Mouse (Mus musculus) adrenal gland, postnatal 4 days (tissue): ENCODE measurements around the gene Kif1a. TPM values are rescaled to one million over a fixed set of nuclear protein-coding genes. Genes with fewer than 3 reads are reported as not detected.

Source experiments
- DNase-seq, 2 experiments: peaks; one replicate each; pipeline ENCODE4 v3.0.0; 2021 to 2022; ENCODE audit warnings: low spot score in 2 of 2, mixed read lengths in 2 of 2
- total RNA-seq, 2 experiments: library from RNA; stranded (reverse); gene quantifications; 2 replicates each; pipeline ENCODE4 v1.2.3; 2021

The Kif1a gene
- total RNA-seq, 2 experiments from 2014 or later, result 36.0 to 45.0 TPM

DNA sequence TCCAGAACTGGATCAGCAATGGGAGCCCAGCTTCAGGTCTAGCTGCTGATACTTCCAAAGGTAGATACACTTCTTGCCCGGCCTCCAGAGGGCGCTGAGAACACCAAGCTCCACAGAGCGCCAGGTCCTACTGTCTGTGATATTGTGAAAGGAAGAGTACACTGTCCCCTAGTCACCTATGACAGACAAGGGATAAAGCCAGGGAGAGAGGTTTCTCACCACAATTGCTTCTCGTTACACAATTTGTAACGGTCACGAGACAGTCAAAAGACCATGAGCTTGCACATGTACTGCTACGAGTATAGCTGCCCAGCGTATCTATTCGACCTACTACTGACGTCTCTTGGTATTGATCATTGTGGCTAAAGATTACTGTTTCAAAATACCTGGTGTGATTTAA lies 72.4 kb downstream of the Kif1a start:
- no peak for DNase-seq

DNA sequence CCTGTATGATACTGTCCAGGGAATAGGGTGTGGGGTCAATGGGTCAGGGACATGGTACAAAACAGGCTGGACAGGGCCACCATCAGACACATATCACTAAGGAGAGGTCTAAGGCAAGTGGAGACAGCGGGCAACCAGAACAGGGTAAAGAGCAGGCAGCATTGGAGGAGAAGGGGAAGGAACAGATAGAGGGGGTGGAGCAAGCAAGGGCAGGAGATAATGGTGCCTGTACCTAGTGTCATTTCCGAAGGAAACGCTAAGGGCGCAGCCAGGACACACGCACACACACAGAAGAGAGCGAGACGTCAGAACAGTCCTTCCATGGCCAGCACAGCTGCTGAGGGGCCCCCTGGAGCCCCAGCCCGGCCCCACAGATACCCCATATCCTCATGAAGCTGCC lies 75.2 kb downstream of the Kif1a start:
- DNase-seq, result no peak

DNA sequence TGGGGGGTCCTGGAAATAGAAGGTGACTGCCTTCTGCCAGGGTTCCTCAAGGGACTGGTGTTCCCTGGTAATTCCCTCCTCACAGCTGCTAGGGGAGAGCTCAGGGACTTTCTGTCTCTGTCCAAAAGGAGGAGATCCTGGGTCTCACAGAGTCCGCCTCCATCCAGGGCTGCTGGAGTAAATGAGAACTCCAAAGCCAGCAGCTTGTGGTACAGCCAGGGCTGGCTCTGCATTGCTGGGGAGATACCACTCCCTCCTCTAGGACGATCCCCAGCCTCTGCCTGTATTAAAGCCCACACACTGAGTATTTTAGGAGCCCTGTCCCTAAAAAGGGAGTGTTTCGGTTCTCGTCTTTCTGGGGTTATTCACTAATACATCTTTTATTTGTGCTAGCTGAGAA lies 81.1 kb downstream of the Kif1a start:
- no peak for DNase-seq

DNA sequence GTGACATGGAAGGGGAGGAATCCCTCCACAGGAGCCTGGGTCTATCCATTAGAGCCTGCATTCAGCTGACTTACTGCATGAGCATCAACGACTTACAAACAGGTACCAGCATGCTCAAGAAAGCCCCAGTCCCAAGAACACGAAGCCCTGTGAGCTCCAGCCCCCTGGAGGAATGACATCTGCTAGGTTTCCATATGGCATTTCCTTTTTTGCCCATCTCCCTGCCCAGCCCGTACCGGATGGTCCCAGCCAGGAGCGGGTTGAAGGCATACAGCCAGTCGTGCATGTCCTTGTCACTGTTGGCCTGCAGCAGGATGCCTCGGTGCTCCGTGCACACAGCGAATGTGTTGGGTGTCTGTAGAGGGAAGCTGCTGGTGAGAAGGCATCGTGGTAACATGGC lies 83.0 kb downstream of the Kif1a start:
- DNase-seq, result no peak

DNA sequence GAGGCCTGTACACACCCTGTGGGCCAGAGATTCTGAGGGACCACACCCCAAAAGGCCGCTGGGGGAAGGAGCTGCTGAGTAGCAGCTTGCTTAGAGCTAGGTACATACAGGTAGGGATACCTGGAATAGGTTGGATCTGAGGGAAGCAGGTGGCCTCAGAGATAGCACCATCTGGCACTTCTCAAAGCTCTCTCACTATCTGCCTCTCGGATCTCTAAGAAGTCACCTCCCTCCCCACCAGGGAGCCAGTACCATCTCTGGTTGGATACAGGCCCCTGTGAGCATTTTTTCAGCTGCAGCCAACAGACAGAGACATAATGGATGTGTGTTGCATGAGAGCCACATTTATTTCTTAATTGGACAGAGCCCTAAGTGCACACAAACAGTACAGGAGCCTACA lies 86.6 kb downstream of the Kif1a start:
- no peak for DNase-seq

GRCm38 (mm10) chr1:93014460-93014859 lies 87.3 kb downstream of the Kif1a start:
- peak; percentile 66 to 78 for DNase-seq

DNA sequence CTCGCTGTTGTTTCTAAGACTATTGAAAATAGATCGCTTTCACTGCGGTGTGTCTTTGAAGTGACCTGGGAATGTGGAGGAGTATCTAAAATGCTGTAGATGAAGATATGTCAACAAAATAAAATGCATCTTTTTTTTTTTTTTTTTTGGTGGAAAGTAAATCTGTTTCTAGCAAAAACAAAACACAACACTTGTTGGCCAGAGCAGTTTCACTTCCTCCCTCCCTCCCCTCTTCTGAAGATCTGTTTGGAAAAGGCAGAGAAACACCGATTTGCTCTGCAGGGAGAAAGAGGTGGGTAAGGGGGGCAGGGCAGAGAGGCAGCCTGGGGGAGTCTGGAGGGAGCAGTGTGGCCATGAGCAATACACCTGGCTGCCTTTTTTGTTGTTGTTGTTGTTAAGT lies 88.4 kb downstream of the Kif1a start:
- DNase-seq, result no peak

DNA sequence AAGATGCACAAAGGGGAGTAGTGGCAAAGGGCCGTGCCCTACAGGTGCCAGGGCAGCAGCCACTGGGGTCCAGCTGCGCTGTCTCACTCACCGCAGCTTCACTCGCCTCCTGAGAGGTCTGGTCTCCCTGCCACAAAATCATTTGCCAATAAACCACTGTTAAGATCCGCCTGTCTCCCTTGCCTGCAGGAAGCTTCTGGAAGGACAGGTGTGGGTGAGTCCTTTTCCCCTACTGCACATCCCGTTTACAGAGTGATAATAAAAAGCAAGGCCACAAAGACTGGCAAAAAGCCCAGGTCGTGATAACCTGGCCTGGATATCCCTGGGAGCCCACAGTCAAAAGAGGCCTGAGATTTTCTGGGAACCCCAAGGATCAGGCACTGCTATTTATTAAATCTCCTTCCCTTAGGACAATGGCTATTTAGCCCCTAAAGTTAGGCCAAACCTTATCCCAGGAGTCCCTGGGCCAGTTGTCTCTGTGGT lies 89.6 kb downstream of the Kif1a start:
- DNase-seq, result no peak

DNA sequence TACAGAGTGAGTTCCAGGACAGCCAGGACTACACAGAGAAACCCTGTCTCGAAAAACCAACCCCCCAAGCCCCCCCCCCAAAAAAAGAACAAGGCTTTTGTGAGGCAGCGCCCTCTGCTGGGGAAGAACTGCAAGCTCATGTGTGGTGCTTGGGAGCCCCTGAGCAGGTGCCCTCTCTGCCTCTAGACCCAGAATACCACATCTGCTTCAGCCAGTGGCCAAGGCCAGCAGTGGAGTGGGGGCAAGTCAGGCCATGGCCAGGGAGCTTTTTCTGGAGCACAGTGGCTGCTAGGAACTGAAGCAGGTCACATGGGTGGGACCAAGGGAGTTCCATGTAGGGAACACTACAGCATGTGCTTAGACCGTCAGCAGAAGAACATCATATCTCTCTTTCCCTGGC lies 91.0 kb downstream of the Kif1a start:
- no peak for DNase-seq

DNA sequence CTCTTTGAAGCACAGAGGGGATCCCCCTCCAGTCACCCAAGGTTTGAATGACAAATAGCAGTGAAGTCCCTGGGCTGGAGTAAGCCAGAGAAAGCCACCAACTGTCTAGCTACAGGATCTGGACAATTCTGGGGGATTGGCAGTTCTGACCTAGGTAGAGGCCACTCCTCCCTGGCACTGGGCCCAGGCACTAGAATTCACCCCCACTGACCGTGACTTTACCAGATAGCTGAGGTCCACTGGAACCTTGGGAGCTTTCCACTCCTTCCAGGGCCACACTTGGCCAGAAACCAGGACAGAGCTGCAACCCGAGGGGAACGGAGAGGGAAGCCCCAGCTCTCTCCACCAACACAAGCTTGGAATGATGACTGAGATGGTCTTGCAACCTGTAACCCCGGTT lies 92.6 kb downstream of the Kif1a start:
- DNase-seq, result peak; percentile 57 to 75

DNA sequence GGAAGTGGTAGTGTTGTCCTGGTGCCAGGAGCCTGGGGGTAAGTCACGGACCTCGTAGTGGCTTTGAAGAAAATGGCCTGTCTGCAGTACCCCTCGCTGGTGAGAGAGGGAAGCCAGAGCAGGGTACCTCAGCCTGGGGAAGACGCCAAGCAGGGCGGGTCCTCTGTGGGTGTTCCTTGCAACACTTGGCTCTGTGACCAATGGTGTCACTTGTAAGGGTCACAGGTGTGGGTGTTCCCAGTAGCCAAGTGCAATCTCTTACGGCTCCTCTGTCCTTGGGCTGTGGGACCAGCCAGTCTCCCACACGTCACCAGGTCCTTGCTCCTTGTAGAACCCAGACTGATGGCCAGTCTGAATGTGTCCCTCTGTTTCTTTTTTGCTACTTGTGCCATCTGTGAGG lies 95.7 kb downstream of the Kif1a start, which contains the start of gene Aqp12:
TSS of gene Aqp12 (plus strand) at position 274 of the 400 bp plus-strand sequence.
- no peak for DNase-seq

- no peak for DNase-seq
Measured at GRCm38 (mm10) chr1:92992880-92993279, 108.9 kb downstream of the Kif1a start.

- DNase-seq, result peak in 1 of 2 experiments; percentile 18
Measured at GRCm38 (mm10) chr1:92992214-92992855, 109.4 kb downstream of the Kif1a start.

DNA sequence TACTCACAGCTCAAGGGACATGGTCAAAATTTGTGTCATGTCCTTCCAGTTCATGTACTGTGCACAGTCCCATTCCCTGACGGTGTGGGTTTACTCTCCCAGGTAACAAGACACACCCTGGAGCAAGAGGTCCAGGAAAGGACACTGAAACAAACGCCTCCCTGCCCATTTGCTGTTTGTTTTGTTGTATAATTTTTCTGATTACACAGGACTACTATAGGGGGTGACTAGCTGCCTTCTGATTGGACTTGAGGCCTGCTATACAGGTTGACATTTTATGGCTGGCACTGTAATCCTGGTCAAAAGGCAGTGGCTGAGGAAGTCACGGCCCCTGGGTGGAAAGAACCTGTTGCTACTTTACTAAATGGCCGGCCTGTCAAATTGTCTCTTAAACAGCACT lies 111.9 kb downstream of the Kif1a start:
- no peak for DNase-seq

DNA sequence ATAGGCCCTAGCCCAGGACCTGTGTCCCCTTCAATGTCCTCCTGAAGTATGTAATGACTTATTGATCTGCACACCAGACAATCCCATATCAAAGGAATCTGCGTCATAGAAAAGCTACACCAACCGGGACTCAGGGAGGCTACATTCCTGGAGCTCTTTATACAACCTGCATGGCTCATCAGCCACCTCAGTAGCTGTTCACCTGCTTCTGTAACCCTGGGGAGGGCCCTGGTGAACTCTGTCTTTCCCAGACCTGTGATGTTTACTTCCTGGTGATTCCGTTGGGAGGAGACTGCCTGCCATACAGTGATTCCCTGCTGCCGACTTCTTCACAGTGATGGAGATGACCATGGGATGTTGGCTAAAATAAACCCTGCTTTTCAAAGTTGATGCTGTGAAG lies 112.9 kb downstream of the Kif1a start:
- no peak for DNase-seq

DNA sequence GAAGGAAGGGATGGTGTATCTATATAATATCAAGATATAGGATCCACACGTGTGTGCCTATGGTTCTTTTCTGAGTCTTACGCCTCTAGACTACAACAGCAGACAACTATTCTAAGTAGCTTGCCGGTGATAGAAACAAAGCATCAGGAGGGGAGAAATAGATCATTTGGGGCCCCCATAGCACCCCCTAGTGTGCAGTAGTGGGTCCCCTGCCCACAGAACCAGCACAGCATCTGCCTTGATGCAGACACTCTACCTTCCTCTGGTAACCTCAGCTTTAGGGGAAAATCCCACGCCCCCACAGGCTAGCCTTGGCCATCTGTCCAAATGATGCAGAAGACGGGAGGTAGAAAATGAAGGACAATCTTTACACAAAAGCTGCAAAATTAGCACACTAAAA lies 116.8 kb downstream of the Kif1a start:
- DNase-seq, result no peak

GRCm38 (mm10) chr1:92982931-92983605 lies 118.7 kb downstream of the Kif1a start:
- no peak for DNase-seq

DNA sequence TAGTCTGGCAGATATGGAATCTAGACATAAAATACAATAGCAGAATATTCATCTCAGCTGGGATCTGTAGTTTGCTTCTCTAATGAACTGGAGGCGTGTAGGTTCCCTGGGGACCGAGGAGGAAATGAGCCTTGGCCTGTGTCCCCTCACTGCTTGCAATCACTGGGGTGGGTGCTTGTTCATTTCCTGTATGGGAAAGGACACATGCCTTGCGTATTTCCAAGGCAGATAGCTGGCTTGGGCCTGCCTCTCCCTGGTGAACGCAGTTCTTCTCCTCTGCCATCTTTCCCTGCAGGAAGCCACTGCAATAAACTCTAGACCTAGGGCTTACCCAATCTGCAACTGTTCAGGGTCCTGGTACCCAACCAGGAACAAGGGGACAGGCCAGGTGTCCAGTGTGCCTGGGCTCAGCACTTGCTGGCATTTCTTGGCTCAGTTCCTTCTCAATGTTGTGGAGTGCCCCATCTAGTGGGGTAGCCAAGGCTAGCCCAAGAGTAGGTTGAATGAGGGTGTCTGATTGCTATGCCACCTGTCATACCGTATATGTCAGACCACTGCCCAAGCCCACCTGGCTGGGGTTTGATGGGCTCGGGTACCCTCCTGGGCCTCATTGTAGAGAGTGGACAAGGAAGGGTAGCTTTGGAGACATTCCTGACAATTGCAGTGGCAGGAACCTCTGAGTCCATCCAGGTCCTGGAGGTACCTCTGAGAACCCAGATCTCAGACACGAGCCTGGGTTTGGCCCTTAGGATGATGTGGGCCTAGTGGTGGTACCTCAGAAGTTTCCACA lies 120.5 kb downstream of the Kif1a start:
- no peak for DNase-seq

GRCm38 (mm10) chr1:92979073-92979602 lies 122.6 kb downstream of the Kif1a start:
- DNase-seq, result no peak

DNA sequence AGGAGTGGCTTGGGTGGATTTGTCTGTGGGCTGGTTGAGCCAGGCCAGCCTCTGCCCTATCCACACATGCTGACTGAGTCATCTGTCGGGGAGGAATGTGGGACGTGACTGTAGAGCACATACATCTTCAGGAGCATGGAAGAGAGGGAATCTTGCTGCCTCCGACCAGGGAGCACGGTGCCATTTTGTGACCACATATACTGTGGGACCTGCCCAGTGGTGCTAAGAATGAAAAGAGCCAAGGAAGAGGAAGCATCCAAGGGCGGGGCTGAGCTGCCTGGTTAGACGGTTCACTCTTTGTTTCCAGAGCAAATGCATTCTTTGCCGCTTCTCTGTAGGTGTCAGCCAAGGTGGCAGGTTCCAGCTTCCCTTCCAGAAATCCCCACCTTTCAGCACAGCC lies 123.1 kb downstream of the Kif1a start:
- DNase-seq, result no peak

- no peak for DNase-seq
Measured at GRCm38 (mm10) chr1:92976141-92976566, 125.6 kb downstream of the Kif1a start.

- DNase-seq, result peak in 1 of 2 experiments; percentile 37
Measured at GRCm38 (mm10) chr1:92972854-92973253, 128.9 kb downstream of the Kif1a start.
